Mouse (Mus musculus): ENCODE measurements around the gene Bicra.
A peak's percentile ranks its signal among the peaks of the same experiment; 100 is the strongest.

The Bicra gene

DNA sequence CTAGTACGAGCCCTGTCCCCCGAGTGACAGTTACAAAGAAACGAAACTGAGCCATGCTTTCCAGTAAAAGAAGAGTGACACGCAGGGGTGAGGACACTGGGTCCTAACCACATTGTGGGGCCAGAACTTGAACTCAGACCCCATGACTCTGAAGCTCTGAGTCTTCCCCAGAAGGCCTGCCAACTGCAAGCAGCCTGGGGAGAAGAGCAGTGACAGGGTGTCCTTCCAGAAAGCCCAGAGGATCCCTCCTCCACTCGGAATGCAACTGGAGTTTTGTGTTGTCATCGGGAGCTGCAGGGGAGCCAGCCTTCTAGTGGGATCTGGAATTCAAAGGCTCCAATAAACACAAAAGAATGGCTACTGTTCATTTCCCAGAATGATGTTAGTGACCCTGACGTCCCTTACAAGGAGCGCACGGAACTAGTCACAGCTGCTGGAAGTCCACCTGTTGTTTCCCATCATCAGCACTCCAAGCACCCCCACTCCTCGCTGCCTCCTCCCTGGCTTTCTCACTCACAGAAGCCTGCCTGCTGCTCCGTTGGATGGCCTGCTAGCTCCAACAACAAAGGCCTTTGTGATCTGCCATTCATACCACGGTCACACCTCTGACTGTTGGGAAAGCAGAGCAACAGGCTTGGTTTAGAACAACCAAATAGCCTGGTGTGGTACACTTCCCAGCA, 43.4 kb downstream of the Bicra start:
- Histone ChIP-seq H3K4me1 (replicated peaks; ENCODE audit: low read depth, low read length) (peaks cover 65% of the 10 kb centered on the region), H3K36me3 (ENCODE audit: insufficient read depth, low read length) (peaks cover 5% of the 10 kb centered on the region; the same call in 1 of the 2 replicates), H3K27me3 (ENCODE audit: insufficient read depth, low read length) (no peaks in the 10 kb centered on the region), H3K4me3 (replicated peaks; ENCODE audit: low read length) (0 out of 2 replicates have a peak overlapping the region, but pooled peaks have one; percentile 13), H3K9me3 (ENCODE audit: low read length) (no peaks in the 10 kb centered on the region)
- TF ChIP-seq NANOG (IDR thresholded peaks at IDR 0.05; ENCODE audit: borderline replicate concordance, low read length) (peak; percentile 82; the same call in 1 of the 2 replicates), CTCF (conservative IDR thresholded peaks at IDR 0.05; ENCODE audit: low read length) (no peak)

DNA sequence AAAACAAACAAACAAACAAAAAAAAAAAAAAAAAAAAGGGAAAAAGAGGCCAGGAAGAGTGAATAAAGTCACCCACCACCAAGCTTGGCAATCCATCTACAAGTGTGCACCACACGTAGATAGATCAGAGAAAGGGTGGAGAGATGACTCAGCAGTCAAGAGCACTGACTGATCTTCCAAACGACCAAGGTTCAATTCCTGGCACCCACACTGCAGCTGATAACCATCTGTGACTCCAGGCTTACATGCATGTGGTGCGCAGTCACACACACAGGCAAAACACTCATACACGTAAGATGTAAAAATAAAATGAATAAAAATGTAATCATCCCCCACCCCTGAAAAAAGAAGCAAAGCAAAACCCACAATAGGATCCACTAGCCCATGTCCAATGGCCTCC, 44.7 kb downstream of the Bicra start:
- H3K27me3 ChIP-seq (ENCODE audit: insufficient read depth, low read length) = no peaks in the 10 kb centered on the region
- no peak for TF ChIP-seq POU5F1 (IDR thresholded peaks at IDR 0.05; ENCODE audit: borderline replicate concordance, low read length)
- no peak for TF ChIP-seq CTCF (conservative IDR thresholded peaks at IDR 0.05; ENCODE audit: low read length)
- TF ChIP-seq NANOG (IDR thresholded peaks at IDR 0.05; ENCODE audit: borderline replicate concordance, low read length) = no peak
- peaks cover 57% of the 10 kb centered on the region for H3K4me1 ChIP-seq (replicated peaks; ENCODE audit: low read depth, low read length)
- peaks cover 7% of the 10 kb centered on the region; the same call in 1 of the 2 replicates for H3K36me3 ChIP-seq (ENCODE audit: insufficient read depth, low read length)
- no peaks in the 10 kb centered on the region for H3K9me3 ChIP-seq (ENCODE audit: low read length)
- H3K4me3 ChIP-seq (replicated peaks; ENCODE audit: low read length) = no peak overlapping the region

DNA sequence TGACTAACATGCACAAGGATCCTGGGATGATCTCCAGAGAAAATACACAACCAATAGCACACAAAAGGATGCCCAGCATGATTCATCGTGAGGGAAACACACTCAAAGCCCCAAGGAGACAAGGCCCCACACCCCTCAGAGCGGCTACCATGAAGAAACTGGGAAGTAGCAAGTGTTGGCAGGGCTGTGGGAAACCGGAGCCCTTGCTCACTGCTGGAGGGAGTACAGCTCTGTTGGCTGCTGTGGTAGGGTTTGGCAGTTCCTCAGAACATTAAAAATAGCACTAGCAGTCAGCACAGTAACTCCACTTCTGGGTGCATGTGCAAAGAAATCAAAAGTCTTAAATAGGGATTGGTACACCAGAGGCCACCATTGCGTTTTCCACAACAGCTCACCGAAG, 45.5 kb downstream of the Bicra start:
- no peak for TF ChIP-seq POU5F1 (IDR thresholded peaks at IDR 0.05; ENCODE audit: borderline replicate concordance, low read length)
- TF ChIP-seq CTCF (conservative IDR thresholded peaks at IDR 0.05; ENCODE audit: low read length) = no peak
- TF ChIP-seq NANOG (IDR thresholded peaks at IDR 0.05; ENCODE audit: borderline replicate concordance, low read length) = no peak
- H3K36me3 ChIP-seq (ENCODE audit: insufficient read depth, low read length) = peaks cover 10% of the 10 kb centered on the region
- H3K27me3 ChIP-seq (ENCODE audit: insufficient read depth, low read length) = no peaks in the 10 kb centered on the region
- no peak overlapping the region for H3K4me3 ChIP-seq (replicated peaks; ENCODE audit: low read length)
- no peaks in the 10 kb centered on the region for H3K9me3 ChIP-seq (ENCODE audit: low read length)
- peaks cover 59% of the 10 kb centered on the region for H3K4me1 ChIP-seq (replicated peaks; ENCODE audit: low read depth, low read length)

DNA sequence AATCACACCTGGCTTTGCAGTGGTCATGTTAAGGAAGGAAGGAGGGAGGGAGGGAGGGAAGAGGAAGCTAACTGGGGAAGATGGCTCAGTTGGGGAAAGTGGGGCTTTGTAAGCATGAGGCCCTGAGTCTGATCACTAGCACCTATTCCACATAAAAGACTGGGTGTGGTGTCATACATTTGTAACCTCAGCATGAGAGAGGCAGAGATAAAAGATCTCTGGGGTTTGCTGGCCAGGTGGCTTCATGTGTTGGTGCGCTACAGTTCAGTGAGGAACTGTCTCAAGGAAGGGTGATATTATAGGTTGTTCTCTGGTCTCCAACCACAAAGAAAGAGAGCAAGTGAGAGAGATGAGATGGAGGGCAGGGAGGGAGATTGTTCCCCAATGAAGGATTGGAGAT, 46.0 kb downstream of the Bicra start:
- no peaks in the 10 kb centered on the region for H3K9me3 ChIP-seq (ENCODE audit: low read length)
- H3K36me3 ChIP-seq (ENCODE audit: insufficient read depth, low read length) = peaks cover 15% of the 10 kb centered on the region
- no peak overlapping the region for H3K4me3 ChIP-seq (replicated peaks; ENCODE audit: low read length)
- no peaks in the 10 kb centered on the region for H3K27me3 ChIP-seq (ENCODE audit: insufficient read depth, low read length)
- TF ChIP-seq NANOG (IDR thresholded peaks at IDR 0.05; ENCODE audit: borderline replicate concordance, low read length) (no peak), POU5F1 (IDR thresholded peaks at IDR 0.05; ENCODE audit: borderline replicate concordance, low read length) (no peak), CTCF (conservative IDR thresholded peaks at IDR 0.05; ENCODE audit: low read length) (no peak)
- peaks cover 64% of the 10 kb centered on the region for H3K4me1 ChIP-seq (replicated peaks; ENCODE audit: low read depth, low read length)

DNA sequence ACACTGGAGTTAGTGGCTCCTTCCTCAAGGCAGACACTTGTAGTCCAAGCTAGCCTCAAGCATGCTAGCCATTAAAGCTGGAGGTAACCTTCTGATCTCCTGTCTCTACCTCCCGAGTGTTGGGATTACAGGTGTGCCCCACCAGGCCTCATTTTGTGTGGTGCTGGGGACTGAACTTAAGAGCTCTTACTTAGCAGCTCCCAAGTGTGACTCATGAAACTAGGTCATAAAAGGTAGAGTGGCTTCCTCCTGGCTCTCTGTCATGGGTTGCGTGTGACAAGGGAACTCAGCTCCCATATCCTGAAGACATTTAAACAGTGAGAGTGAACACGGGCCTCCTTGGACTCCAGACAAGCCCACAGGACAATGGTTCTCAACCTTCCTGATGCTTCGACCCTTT, 53.9 kb downstream of the Bicra start:
- no peak for TF ChIP-seq NANOG (IDR thresholded peaks at IDR 0.05; ENCODE audit: borderline replicate concordance, low read length)
- no peak for TF ChIP-seq CTCF (conservative IDR thresholded peaks at IDR 0.05; ENCODE audit: low read length)
- TF ChIP-seq POU5F1 (IDR thresholded peaks at IDR 0.05; ENCODE audit: borderline replicate concordance, low read length) = no peak
- Histone ChIP-seq H3K36me3 (ENCODE audit: insufficient read depth, low read length) (peaks cover 71% of the 10 kb centered on the region), H3K4me1 (replicated peaks; ENCODE audit: low read depth, low read length) (peaks cover 44% of the 10 kb centered on the region), H3K9me3 (ENCODE audit: low read length) (no peaks in the 10 kb centered on the region), H3K27me3 (ENCODE audit: insufficient read depth, low read length) (no peaks in the 10 kb centered on the region), H3K4me3 (replicated peaks; ENCODE audit: low read length) (no peak overlapping the region)

DNA sequence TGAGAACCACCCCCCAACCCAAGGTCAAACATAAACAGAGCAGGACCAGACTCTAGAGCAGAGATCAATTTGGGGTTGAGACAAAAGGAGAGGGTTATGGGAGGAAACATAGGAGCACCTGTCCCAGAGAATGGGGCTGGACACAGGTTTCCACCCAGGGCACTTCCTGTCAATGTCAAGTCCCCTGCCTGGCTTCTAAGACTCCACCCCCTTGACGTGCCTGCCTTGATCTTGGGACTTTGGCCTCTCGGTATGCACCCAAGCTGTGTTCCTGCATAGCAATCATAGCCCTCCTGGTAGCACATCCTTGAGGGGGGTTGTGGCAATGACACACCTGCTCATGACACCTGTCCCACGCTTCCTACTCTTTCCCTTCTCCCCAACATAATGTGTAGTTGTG, 54.6 kb downstream of the Bicra start:
- peaks cover 47% of the 10 kb centered on the region for H3K4me1 ChIP-seq (replicated peaks; ENCODE audit: low read depth, low read length)
- peaks cover 78% of the 10 kb centered on the region for H3K36me3 ChIP-seq (ENCODE audit: insufficient read depth, low read length)
- H3K4me3 ChIP-seq (replicated peaks; ENCODE audit: low read length) = no peak overlapping the region
- no peaks in the 10 kb centered on the region for H3K9me3 ChIP-seq (ENCODE audit: low read length)
- TF ChIP-seq POU5F1 (IDR thresholded peaks at IDR 0.05; ENCODE audit: borderline replicate concordance, low read length) = no peak
- TF ChIP-seq CTCF (conservative IDR thresholded peaks at IDR 0.05; ENCODE audit: low read length) = no peak
- no peak for TF ChIP-seq NANOG (IDR thresholded peaks at IDR 0.05; ENCODE audit: borderline replicate concordance, low read length)
- H3K27me3 ChIP-seq (ENCODE audit: insufficient read depth, low read length) = no peaks in the 10 kb centered on the region

DNA sequence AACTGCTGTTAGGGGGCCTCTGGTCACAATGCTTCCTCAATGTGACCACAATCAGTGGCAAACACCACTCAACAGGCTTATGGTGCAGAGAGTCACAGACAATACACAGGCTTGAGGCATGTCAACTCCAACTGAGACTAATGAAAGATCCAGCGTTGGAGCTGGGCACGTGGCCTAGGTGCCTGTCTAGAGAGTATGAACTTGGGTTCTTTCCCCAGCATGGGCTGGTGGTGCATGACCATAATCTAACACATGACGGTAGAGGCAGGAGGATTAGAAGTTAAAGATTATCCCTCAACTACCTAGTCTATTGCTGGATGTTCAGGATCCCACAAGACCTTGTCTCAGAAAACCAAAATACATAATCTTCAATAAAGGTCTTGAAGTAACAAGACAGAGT, 56.0 kb downstream of the Bicra start:
- Histone ChIP-seq H3K4me3 (replicated peaks; ENCODE audit: low read length) (no peak overlapping the region), H3K27me3 (ENCODE audit: insufficient read depth, low read length) (no peaks in the 10 kb centered on the region), H3K36me3 (ENCODE audit: insufficient read depth, low read length) (peaks cover 78% of the 10 kb centered on the region), H3K9me3 (ENCODE audit: low read length) (no peaks in the 10 kb centered on the region), H3K4me1 (replicated peaks; ENCODE audit: low read depth, low read length) (peaks cover 48% of the 10 kb centered on the region)
- TF ChIP-seq CTCF (conservative IDR thresholded peaks at IDR 0.05; ENCODE audit: low read length) (no peak), NANOG (IDR thresholded peaks at IDR 0.05; ENCODE audit: borderline replicate concordance, low read length) (no peak)

DNA sequence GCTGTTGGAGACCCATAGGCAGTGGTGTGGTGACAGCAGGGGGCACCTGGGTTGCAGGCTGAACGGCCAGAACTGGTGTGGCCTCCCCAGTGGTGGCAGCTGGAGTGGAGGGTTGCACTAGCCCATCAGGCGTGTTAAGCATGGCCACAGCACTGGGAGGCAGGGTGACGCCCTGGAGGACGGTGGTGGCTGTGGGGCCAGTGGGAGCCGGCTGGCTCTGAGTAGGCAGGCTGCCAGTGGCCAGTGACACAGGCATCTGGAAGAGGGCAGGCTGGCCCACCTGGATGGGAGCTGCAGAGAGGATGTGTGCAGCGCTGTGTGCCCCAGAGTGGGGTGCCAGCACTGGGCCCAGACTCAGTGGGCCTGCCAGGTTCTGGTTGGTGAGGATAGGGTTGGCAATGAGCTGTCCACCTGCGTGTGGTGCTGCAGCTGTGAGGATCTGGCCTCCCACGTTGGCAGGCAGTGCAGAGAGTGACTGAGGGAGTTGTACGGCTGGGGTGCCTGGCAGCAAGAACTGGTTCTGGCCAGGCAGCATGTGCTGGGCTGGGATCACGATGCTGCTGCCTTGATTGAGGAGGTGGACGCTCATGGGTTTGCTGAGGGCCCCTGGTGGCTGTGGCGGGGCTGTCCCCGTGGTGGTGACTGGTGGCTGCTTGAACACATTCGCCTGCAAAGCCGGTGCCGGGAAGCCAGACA, 59.9 kb downstream of the Bicra start:
- Histone ChIP-seq H3K36me3 (ENCODE audit: insufficient read depth, low read length) (peaks cover 64% of the 10 kb centered on the region), H3K4me3 (replicated peaks; ENCODE audit: low read length) (peak overlapping the region; percentile 63; the same call in 1 of the 2 replicates), H3K4me1 (replicated peaks; ENCODE audit: low read depth, low read length) (peaks cover 55% of the 10 kb centered on the region), H3K9me3 (ENCODE audit: low read length) (no peaks in the 10 kb centered on the region), H3K27me3 (ENCODE audit: insufficient read depth, low read length) (no peaks in the 10 kb centered on the region)
- no peak for TF ChIP-seq POU5F1 (IDR thresholded peaks at IDR 0.05; ENCODE audit: borderline replicate concordance, low read length)
- no peak for TF ChIP-seq NANOG (IDR thresholded peaks at IDR 0.05; ENCODE audit: borderline replicate concordance, low read length)
- TF ChIP-seq CTCF (conservative IDR thresholded peaks at IDR 0.05; ENCODE audit: low read length) = no peak

All from E14TG2a.4 (cell line).